Mouse (Mus musculus) T-cell, adult 2 months (primary cell): ENCODE measurements at regions not wholly inside any gene's neighbourhood (a gene's known extent, or its start where the extent isn't known, plus 50 kb on each side); places are given as distances from the start of the nearest gene placed in this dataset.

Experiments used
- DNase-seq: peaks from one replicate; pipeline ENCODE4 v3.0.0; 2022; ENCODE audit warnings: low spot score

GRCm38 (mm10) chr1:193572827-193573226, 202.7 kb upstream of the Camk1g start:
- no peak for DNase-seq

GRCm38 (mm10) chr1:193572411-193572810, 202.3 kb upstream of the Camk1g start:
- DNase-seq = no peak

GRCm38 (mm10) chr1:193571088-193571487, 201.0 kb upstream of the Camk1g start:
- DNase-seq = no peak

- no peak for DNase-seq
These were observed 198.6 kb upstream of the Camk1g start for GRCm38 (mm10) chr1:193568586-193569174.

GRCm38 (mm10) chr1:193567217-193567616, 197.1 kb upstream of the Camk1g start:
- DNase-seq = no peak

GRCm38 (mm10) chr1:193564225-193564624, 194.1 kb upstream of the Camk1g start:
- DNase-seq = no peak

- no peak for DNase-seq
These were observed 192.1 kb upstream of the Camk1g start for GRCm38 (mm10) chr1:193562242-193562641.

- DNase-seq = no peak
These were observed 188.0 kb upstream of the Camk1g start for GRCm38 (mm10) chr1:193558122-193558521.

GRCm38 (mm10) chr1:193554731-193555130, 184.6 kb upstream of the Camk1g start:
- no peak for DNase-seq

GRCm38 (mm10) chr1:193552348-193552747, 182.2 kb upstream of the Camk1g start:
- DNase-seq = no peak

- no peak for DNase-seq
These were observed 181.2 kb upstream of the Camk1g start for GRCm38 (mm10) chr1:193551340-193551739.

GRCm38 (mm10) chr1:193550761-193551160, 180.7 kb upstream of the Camk1g start:
- no peak for DNase-seq

GRCm38 (mm10) chr1:193547356-193547755, 177.3 kb upstream of the Camk1g start:
- DNase-seq = no peak

GRCm38 (mm10) chr1:193546044-193546432, 175.9 kb upstream of the Camk1g start:
- no peak for DNase-seq

GRCm38 (mm10) chr1:193545406-193546043, 175.4 kb upstream of the Camk1g start:
- DNase-seq = no peak

- no peak for DNase-seq
These were observed 174.7 kb upstream of the Camk1g start for GRCm38 (mm10) chr1:193544804-193545203.

- DNase-seq = no peak
These were observed 173.7 kb upstream of the Camk1g start for GRCm38 (mm10) chr1:193543834-193544233.

GRCm38 (mm10) chr1:193543284-193543683, 173.2 kb upstream of the Camk1g start:
- DNase-seq = no peak

- DNase-seq = peak; percentile 32
These were observed 172.0 kb upstream of the Camk1g start for GRCm38 (mm10) chr1:193541934-193542580.

- no peak for DNase-seq
These were observed 171.2 kb upstream of the Camk1g start for GRCm38 (mm10) chr1:193541281-193541680.

- DNase-seq = no peak
These were observed 170.4 kb upstream of the Camk1g start for GRCm38 (mm10) chr1:193540486-193540885.

- DNase-seq = no peak
These were observed 169.2 kb upstream of the Camk1g start for GRCm38 (mm10) chr1:193539261-193539660.

- no peak for DNase-seq
These were observed 168.3 kb upstream of the Camk1g start for GRCm38 (mm10) chr1:193538425-193538824.

- no peak for DNase-seq
These were observed 167.5 kb upstream of the Camk1g start for GRCm38 (mm10) chr1:193537616-193538015.
